Mouse (Mus musculus) embryo, embryonic 10.5 days (tissue): ENCODE data around the gene Amdhd1.
A peak's percentile ranks its signal among the peaks of the same experiment; 100 is the strongest.

Experiments used
- DNase-seq: peaks from one replicate; pipeline ENCODE4 v3.0.0-alpha.2; 2015; ENCODE audit warnings: low spot score

The Amdhd1 gene

DNA sequence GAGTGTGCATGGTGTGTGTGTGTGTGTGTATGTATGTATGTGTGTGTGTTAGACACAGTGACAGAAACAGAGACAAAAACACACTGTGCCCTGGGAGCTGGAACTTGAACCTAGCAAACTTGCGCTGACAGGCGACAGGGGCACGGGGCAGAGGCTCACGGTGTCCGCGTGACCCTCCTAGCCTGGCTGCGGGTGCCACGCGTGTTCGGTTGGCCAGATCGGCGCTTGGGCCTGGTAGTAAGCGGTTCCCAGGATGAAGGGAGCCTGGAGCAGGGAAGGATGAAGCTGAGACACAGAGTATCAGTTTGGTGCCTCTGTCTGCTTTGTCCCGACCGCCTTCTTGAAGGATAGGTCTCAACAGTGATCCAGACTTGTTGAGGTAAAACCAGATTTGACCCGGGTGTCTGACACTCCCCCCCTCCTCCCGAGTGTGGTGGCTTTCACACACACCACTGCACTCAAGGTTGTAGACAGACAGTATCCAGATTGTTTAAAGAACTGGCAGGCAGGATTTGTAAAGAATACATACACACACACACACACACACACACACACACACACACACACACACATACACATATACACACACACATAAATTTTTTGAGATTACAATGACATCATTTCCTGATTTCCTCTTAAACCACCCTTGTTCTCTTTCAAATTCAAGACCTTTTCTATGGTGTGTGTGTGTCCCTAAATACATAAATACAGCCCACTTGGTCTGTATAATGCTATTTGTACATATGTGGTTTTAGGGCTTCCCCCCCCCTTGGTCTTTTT is 788 bp upstream of the Amdhd1 start, which contains the start of gene Ccdc38:
Ccdc38 (plus strand) TSS at position 202 of the 780 bp plus-strand sequence.
- no peak for DNase-seq

DNA sequence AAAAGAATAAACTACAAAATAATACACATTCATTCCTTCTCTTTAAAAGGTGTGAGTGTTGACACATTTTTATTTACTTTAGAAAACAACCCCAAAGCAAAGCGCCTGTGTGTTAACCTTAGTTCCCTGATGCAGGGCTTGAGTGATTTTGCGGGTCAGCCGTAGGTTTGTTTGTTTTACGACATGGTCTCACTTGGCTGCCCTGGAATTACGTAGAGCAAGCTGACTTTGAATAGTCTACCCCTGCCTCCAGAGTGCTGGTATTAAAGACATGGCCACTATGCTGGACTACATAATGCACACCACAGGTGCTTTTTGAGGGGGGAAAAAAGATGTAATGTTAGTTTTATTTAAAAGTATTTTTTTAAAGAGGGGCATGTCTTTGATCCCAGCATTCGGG is 1.0 kb downstream of the Amdhd1 start:
- no peak for DNase-seq

DNA sequence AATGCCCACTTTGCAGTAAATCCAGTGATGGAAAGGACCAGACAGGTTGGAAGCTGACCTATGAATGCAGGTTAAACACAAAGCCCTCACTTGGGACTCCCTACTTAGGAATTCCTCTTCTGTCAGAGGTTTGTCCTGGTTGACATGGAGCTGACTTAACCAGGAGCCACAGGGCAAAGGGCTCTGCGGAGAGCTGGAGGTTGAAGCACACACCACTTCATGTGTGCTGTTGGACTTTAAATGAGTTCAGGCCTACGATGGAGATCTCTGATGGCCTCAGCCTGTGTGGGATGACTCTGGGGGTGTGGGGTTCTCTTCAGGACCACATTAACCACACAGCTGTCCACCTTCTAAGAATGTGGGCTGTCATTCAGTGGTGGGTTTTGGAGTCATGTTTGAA is 1.5 kb downstream of the Amdhd1 start:
- no peak for DNase-seq

DNA sequence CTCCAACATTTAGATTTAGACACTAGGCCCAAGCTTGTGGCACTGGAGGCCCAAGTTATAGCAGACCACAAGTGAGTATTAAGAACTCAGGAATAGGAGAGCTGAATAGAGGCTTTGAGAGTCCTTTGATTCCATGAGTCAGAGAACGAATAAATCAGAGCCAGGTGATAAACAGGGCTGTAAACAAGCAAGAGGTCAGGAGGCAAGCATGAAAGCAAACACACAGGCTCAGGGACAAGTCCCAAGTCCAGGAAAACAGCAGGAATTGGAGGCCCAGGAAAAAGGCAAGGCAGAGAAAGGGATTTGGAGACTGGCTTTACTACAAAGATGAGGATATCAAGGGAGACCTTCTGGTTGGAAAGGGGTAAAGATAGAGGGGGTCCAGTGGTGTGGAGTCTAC is 14.5 kb downstream of the Amdhd1 start:
- no peak for DNase-seq

DNA sequence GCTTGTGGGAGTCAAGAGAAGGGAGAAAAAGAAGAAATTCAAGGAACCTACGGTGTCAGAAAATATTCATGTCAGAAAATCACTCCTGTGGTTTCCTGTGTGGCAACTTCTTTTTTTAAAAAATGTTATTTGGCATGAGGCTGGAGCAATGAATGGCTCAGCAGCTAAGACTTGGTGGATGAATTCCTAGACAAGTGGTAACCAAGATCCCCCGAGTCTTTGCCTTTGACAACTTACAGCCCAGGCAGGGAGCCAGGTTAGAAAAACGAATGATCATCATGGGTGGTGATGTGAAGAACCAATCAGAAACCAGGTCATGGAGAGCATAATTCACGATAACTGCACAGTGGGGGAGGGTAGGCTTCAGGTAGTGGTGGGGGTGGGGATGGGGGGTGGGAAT is 18.8 kb downstream of the Amdhd1 start:
- no peak for DNase-seq

DNA sequence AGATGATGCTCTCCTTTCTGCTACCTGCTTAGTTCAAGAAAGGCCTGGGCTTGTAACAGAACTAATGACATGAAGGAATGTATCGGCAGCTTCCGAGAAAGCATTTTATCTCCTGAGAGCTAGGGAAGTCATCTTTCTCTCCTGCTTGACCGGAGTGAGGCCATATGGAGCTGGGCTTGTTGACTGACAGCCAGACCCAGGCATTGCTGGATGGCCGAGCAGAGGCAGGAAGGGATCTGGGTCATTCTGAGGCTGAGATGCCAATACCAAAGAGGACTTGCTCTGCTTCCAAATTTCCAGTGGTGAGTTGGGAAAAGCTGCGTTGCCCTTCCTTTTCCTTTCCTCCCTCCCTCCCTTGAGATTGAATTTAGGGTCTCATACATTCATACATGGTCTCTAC is 20.1 kb downstream of the Amdhd1 start:
- DNase-seq, result no peak

DNA sequence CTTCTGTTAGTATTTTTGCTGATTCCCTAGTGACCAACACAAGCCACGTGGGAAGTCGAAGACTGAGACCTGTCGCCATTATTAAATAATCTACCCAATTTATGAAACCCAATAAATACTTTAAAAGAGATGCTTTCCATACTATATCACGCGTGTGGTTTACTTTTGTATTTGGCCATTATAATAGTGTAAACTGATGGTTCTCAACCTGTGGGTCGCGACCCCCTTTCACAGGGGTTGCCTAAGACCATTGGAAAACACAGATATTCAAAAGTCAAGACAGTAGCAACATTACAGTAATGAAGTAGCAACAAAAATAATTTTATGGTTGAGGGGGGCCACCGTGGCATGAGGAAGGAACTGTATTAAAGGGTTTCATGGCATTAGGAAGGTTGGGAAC is 20.7 kb downstream of the Amdhd1 start:
- no peak for DNase-seq

DNA sequence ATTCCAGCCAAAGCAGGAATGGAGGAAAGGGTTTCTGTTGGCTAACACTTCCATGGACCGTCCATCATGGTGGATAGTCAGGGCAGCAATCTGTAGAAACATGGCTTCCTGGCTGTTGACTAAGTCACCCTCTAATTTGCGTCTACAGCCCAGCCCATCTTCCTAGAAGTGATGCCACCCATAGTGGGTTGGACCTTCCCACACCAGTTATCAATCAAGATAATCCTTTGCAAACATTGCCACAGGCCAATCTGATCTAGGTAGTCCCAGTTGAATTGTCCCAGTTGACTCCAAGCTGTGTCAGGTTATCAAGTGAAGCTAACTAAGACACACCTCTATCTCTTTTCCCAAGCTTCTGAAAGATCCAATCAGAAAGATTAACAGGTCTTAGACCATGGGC is 21.2 kb downstream of the Amdhd1 start:
- DNase-seq, result no peak

DNA sequence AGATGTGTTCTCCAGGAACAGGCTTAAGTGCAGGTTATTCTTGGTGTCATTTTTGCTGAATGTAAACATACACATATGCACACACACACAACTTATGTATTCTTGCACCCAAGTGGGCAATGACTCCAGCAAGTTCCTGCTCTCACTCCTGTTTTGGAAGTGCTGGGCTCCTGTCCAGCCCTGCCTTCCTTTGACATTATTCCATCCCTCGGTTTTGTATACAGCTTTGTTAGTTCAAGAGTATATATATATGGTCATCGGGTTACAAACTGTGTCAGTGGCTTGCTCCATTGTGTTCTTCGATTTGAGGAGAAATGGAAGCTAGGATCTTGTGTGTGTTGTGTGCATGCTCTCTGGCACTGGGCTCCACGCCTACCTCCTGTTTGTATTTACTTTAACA is 21.6 kb downstream of the Amdhd1 start:
- DNase-seq, result no peak

DNA sequence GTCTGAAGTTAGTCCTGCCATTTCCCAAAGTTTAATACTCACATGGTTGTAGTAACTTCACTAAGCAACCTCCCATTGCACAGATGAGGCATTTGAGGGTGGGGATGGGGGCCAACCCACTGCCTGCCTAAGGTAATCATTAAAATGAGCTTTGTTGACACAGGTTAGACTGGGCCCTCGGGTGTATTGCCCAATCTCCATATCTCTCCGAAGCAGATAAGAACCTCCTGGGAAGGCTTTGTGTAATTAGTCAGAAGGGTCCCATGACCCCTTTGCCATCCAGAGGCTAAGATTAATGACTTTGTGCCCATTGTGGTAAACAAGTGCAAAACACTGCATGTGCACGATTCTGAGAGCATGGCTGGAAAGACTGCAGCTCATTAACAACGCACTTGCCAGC is 22.1 kb downstream of the Amdhd1 start:
- no peak for DNase-seq

DNA sequence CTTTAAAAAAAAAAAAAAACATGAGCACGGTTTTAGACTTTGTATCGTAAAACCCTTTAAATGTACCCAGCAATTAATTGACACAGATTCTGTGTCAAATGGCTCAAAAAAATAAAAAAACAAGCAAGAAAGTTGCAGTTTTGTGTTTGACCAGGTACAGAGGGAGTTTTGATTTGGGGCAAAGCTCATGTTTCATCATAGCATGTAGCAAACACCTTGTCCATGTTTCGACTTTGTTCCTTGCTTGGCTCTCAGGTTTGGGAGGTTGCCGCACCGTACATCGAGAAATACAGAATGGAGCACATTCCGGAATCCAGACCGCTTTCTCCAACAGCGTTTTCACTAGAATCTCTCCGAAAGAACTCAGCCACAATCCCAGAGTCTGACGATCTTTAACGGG is 23.9 kb downstream of the Amdhd1 start:
- DNase-seq, result no peak

DNA sequence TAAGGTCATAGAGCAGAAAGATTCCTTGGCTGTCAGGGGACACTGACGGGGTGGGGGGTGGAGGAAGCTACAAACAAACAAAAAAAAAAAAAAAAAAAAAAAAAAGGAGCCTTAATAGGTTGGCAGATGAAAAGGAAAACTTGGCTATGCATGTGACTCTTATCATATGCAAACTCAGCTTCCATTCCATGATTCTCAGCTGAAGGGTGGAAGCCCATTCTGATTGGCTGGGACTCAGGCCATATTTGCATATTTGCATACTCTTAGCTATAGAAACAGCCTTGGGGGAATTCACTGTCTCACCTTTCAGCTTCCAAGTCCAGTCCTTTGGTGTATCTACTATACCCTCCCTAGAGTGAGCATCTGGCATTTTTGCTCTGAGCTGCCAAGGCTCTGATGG is 24.4 kb downstream of the Amdhd1 start:
- no peak for DNase-seq

DNA sequence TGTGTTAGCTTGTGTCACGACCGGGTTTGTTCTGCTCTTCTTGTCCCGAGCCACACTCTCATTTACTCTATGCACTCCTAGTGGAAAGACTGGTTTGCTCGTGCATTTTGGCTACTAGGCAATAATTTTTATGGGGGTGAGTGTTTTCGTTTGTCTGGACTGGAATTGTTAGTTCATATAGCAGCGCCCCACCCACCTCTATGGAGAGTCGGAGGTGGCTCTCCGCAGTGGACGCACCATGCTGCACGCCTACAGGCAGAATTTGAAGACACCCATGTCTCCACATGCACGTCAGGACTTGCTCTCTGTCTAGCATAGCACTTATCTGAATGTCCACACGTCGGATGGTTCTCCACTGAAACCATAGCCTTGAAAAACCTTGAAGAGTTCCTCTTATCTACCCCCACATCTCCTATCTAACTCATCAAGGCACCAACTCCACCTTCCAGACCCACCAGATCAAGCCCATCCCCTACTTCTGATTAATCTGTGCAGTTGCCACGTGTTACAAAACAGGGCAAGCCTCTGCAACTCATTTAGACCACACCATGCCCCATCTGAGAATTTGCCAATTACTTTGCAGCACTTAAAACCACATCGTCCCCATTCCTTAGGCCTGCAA is 30.2 kb downstream of the Amdhd1 start:
- no peak for DNase-seq

DNA sequence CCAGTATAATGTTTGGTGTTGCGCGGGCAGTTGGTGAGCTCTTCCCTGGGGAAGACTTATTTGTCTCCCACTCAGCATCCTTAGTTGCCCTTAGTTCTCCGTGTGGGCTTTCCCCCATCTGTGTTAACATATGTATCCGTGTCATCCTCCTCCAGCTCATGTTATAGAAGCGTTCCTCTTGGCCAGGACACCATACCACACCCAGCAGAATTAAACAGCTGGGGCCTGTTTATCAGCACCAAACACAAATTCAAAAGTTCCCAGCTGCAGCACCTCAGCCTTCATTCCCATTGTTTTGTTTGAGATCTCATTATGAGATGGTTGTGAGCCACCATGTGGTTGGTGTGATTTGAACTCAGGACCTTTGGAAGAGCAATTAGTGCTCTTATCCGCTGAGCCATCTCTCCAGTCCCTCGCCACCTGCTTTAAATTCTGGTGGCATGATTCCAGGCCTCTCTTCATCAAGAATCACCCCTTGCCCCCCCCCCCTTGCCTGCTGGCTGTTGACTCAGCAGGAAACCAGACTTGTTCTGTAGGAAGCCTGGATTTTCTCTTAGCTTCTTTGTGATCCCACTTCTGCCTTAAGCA is 31.4 kb downstream of the Amdhd1 start:
- DNase-seq, result no peak

DNA sequence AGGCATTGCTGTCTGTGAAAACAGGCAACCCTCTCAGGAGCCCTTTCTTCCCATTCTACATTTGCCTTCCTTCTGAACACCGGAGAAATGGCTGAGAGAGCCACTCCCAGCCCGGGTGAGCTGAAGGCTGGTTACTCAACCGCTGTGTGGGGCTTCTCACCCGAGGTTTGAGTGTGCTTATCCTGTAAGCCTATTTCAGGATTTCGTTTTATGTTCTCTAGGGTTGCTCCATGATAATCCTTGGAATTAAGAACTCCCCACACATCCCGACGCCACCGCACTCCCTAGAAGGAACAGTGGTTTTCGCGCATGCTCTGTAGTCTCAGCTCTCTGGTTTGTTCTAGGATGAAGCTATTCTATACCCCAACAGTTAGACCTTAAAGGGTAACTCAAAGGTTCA is 38.5 kb downstream of the Amdhd1 start:
- no peak for DNase-seq

DNA sequence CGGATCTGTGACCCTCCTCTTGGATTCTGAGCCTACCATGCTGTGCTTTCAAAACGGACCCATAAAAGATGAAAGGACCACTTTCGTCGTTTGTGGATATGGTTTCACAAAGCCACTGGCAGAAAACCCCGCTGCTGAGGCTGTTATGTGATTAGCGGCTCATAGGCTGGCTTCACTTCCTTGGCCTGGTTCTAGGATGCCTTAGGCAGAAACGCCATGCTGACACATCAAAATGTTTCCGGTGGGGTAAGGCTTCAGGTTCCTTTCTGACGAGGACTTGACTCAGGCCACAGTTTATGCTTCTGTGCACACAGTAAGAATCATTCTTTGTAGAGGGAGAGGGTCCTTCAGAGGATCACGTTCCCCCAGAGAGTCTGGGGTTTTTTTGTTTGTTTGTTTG is 39.0 kb downstream of the Amdhd1 start:
- DNase-seq, result peak; percentile 50

DNA sequence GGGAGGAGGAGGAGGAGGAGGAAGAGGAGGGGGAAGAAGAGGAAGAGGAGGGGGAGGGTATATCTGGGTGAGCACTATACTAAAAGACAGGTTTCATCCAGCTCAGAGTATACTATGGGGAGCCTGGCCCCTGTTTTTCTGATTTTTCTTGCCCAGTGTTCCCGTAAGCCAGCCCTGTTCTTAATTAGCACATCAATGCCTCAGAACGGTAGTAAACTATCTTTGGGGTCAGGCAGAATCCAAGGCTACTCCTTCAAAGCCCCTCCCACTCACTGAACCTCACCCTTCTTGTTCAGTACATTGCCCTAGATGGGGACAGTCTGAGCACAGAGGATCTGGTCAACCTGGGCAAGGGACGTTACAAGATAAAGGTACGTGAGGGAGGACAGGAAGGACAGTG is 49.4 kb downstream of the Amdhd1 start:
- DNase-seq, result no peak

DNA sequence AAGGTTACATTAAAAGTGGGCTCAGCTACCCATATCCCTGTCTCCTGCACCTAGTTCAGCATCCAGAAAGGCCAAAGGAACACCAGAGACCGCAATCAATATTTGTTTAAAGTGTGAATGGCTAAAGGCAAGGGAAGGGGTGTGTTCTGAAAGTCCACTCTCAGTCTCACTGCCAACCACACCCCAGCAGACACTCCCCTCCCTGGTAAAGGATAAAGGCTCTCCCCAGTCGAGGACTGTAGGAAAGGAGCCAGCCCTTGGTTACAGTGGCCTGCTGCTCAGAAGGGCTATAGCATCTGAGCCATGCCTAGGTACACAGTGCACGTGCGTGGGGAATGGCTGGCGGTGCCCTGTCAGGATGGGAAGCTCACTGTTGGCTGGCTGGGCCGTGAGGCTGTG is 51.0 kb downstream of the Amdhd1 start:
- DNase-seq, result no peak

DNA sequence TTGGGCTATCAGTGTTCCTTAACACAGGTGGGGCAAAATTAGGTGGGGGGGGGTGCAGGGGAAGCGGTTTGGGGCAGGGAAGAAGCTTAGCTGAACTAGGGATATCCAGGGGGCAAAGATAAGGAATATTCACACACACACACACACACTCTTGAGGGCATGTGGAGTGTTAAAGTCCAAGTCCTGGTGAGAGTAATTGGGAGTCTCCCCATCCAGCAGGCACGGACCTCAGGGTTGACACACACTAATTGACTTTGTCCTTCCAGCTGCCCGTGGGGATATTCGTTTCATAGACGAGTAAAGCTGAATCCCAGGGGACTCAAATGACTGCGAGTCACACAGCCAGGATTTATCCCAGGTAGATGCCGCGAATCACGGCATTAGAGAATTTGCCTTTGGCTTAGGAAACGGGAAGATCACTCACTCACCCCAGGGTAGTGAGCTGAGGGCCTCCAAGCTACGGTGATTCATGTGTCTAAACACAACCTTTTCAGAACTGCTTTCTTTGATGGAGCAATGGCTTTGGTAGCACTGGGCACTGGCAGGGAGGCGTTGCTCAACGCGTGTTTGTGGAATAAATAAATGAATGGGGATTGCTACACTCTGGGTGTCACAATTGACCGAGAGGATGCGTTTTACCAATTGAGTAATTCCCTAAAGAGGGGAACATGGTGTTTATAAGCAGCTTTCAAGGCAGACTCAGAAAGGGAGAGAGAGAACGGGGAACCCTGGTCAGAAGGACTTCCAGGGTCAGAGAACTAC is 51.6 kb downstream of the Amdhd1 start, which contains the start of gene Hal:
Hal (plus strand) TSS at position 703 of the 762 bp plus-strand sequence.
- DNase-seq, result no peak

DNA sequence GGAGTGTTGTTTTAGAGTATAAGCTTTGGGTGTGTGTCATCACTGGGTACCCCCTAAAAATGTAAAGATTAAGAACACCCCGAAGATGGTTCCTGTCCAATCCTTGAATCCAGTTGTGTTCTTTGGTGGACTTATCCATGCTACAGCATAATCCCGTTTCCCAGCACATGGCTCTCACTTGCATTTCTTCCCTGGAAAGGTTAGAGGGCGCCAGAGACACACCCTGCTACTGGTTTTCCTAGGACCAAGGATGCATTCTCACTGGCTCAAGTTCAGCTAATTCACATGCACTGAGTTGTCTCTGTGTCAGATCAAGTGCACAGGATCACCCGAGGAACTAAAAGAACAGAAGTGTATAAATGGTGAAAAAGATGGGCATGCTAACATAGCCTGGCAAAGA is 53.2 kb downstream of the Amdhd1 start:
- DNase-seq, result peak; percentile 84

DNA sequence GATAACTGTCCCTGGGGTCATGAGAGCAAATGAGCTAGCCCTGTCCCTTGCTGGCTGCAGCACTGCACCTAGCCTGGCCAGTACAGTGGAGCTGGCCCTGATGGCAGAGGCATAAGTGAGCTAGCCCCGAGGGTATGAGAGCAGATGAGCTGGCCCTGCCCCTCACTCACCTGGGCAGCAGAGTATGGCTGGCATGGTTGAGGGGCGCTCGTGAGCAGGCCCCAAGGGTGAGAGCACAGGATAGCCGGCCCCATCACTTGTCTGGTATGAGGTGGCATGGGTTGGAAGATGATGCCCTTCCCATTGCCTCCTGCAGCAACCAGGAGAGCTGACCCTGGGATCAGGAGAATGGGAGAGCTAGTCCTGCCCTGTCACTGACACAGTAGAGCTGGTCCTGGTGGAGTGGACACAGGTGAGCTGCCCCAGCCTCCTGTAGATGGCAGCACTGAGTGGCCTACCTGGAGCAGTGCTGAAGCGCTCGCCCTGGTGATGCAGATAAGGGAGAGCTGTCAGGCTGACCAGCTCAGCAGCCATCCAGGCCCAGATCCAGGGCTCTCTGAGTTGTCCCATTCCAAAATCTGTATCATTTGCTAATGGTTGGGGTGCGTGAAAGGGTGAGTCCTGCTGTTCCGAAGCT is 54.7 kb downstream of the Amdhd1 start:
- no peak for DNase-seq

DNA sequence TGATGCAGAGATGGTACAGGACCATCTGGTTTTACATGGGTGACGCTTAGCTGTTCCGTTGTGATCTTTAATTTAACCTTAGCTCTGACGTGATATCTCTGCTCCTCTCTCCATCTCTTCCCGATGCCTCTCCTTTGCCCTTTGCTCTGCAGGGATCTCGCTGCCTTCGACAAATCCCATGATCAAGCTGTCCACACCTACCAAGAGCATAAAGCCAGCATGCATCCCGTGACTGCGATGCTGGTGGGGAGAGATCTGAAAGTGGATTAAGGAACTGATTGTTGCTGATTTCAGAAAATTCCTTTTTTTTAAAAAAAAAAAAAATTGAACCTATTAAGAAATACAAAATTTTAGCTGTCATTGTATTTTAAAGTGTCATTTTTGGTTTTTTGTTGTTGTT is 55.3 kb downstream of the Amdhd1 start:
- DNase-seq, result no peak
